Mouse (Mus musculus) stomach, embryonic 14.5 days (tissue): ENCODE results near the gene Prr7. TPM values are rescaled to one million over a fixed set of nuclear protein-coding genes. Genes with fewer than 3 reads are reported as not detected.

Experiments used
- ATAC-seq: fragments of 200-750 bp; cut with Nextera tagmentation; 2 replicates; pipeline ENCODE4 v1.8.0; 2017; ENCODE audit warnings: low read depth, moderate TSS enrichment; ENCODE audit not compliant: insufficient number of reproducible peaks, insufficient read depth, low FRiP score
- H3K27ac ChIP-seq: fragments of 300-500 bp; sonication (generic); 2 replicates; pipeline ENCODE4 v1.5.1; 2014; ENCODE audit warnings: mild to moderate bottlenecking, low read length, moderate library complexity, mixed read lengths
- H3K27me3 ChIP-seq: fragments of 300-500 bp; sonication (generic); 2 replicates; pipeline ENCODE4 v1.6.1; 2014; ENCODE audit warnings: low read length, control low read depth, mixed read lengths; ENCODE audit not compliant: control insufficient read depth, insufficient read depth
- H3K36me3 ChIP-seq: fragments of 300-500 bp; sonication (generic); 2 replicates; pipeline ENCODE4 v1.6.1; 2014; ENCODE audit warnings: mild to moderate bottlenecking, control low read depth, low read length, moderate library complexity, mixed read lengths; ENCODE audit not compliant: control insufficient read depth, insufficient read depth
- H3K4me1 ChIP-seq: fragments of 300-500 bp; sonication (generic); 2 replicates; pipeline ENCODE4 v1.6.1; 2014; ENCODE audit warnings: low read length, control low read depth, mixed read lengths; ENCODE audit not compliant: control insufficient read depth, insufficient read depth
- H3K4me2 ChIP-seq: fragments of 300-500 bp; sonication (generic); replicated peaks from 2 replicates; pipeline ENCODE4 v1.6.1; 2014; ENCODE audit warnings: low read depth, low read length, control low read depth
- H3K4me3 ChIP-seq: fragments of 300-500 bp; sonication (generic); 2 replicates; pipeline ENCODE4 v1.5.1; 2014; ENCODE audit warnings: low read depth, low read length, control low read depth
- H3K9ac ChIP-seq: fragments of 300-500 bp; sonication (generic); replicated peaks from 2 replicates; pipeline ENCODE4 v1.6.1; 2014; ENCODE audit warnings: low read depth, mild to moderate bottlenecking, control low read depth, low read length, moderate library complexity, mixed read lengths
- H3K9me3 ChIP-seq: fragments of 300-500 bp; sonication (generic); 2 replicates; pipeline ENCODE4 v1.6.1; 2016; ENCODE audit warnings: low read depth, low read length, control low read depth; ENCODE audit not compliant: control insufficient read depth
- WGBS: fragments of 180-500 bp; shearing (Covaris S2); extraction: QIAGEN DNeasy Blood & Tissue Kit; methylation state at CpG from one replicate; pipeline ENCODE4 v1.1.7; 2014; 5-methylcytosine and 5-hydroxymethylcytosine counted together
- polyA plus RNA-seq: library from polyadenylated mRNA; unstranded; fragments of >200 nt; fragmentation: Nextera tagmentation; extraction: Ambion mirVana; gene quantifications from 2 replicates; pipeline ENCODE4 v1.2.1, GENCODE M21; 2014

Gene Prr7
- polyA plus RNA-seq, 1 experiment from 2014 or later = 1.4 TPM

GRCm38 (mm10) chr13:55510668-55511491, 46.8 kb downstream of the Prr7 start:
- Histone ChIP-seq H3K4me1 (peaks cover 29% of the 10 kb centered on the region), H3K36me3 (peaks cover 39% of the 10 kb centered on the region), H3K9me3 (no peaks in the 10 kb centered on the region), H3K27me3 (no peaks in the 10 kb centered on the region), H3K27ac (peak overlapping the region; percentile 92), H3K9ac (no peak overlapping the region; the same call in 1 of the 2 replicates), H3K4me2 (peak overlapping the region; percentile 86), H3K4me3 (peak overlapping the region; percentile 91)
- WGBS = 1% methylated on average over 6 of the region's 6 CpGs
- peak; percentile 84 for ATAC-seq

DNA sequence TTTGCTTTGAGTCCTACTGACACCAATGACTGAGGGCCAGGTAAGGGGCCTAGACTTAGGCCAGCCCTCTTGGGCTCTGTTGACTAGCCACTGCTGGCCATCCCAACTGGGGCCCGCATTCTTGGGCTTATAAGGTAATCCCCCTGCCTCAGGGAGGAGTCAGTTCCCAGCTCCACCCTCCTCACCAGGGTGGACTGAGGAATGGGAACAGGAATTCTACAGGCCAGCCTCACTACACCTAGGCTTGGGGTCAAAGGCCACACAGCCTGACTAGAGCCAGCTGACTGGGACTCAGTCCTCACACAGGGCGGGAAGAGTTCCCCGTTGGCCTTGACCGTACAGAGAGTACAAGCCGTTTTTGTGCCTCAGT, 47.4 kb downstream of the Prr7 start:
- H3K9ac ChIP-seq = no peak overlapping the region
- 21% methylated on average over 5 of the region's 5 CpGs for WGBS
- peaks cover 33% of the 10 kb centered on the region for H3K36me3 ChIP-seq
- H3K27ac ChIP-seq = peak overlapping the region; percentile 92
- ATAC-seq = no peak; the same call in 1 of the 2 replicates
- H3K4me3 ChIP-seq = peak overlapping the region; percentile 91
- H3K27me3 ChIP-seq = no peaks in the 10 kb centered on the region
- no peaks in the 10 kb centered on the region for H3K9me3 ChIP-seq
- H3K4me1 ChIP-seq = peaks cover 29% of the 10 kb centered on the region
- H3K4me2 ChIP-seq = peak overlapping the region; percentile 86

DNA sequence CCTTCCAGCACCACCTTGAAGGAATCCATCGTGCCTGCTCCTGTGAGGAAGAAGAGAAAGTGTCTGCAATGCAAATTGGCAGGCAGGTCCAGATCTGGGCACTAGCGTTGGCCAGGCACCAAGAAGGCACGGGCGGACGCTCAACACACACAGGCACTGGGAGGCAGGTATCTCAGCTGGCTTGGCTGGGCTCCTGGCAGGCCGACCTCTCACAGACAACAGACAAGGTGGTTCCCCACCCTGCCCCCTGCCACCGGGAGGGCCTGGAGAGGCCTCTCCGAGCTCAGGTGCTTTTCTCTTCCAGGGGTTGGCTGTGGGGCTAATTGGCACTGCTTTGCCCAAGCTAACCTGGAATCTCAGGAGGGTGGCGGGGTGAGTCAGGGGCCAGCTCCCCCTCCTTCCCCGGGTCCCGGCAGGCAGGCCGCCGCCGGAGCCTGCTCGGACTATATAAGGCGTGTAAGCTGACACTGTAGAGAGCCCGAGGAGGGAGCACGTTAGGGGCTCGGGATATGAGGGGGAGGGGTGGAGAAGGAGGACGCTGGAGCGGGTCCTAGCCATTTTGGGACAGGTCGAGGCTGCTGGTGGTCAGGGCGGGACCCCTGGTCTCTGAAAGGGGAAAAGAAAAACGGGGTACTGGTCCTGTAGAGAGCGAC, 48.4 kb downstream of the Prr7 start:
- WGBS = 1% methylated on average over 25 of the region's 25 CpGs
- Histone ChIP-seq H3K27me3 (no peaks in the 10 kb centered on the region), H3K36me3 (peaks cover 25% of the 10 kb centered on the region), H3K9ac (peak overlapping the region; percentile 84), H3K9me3 (no peaks in the 10 kb centered on the region), H3K4me3 (peak overlapping the region; percentile 91), H3K27ac (peak overlapping the region; percentile 92), H3K4me1 (peaks cover 29% of the 10 kb centered on the region), H3K4me2 (peak overlapping the region; percentile 86)
- ATAC-seq = peak; percentile 39; the same call in 1 of the 2 replicates

- Histone ChIP-seq H3K9ac (peak within 1 kb of the TSS; percentile 84), H3K27me3 (no peaks in the 10 kb centered on the region), H3K4me3 (peak within 1 kb of the TSS; percentile 91), H3K27ac (peak within 1 kb of the TSS; percentile 92), H3K9me3 (no peaks in the 10 kb centered on the region), H3K4me1 (peaks cover 29% of the 10 kb centered on the region), H3K36me3 (peaks cover 19% of the 10 kb centered on the region), H3K4me2 (peak within 1 kb of the TSS; percentile 86)
- ATAC-seq = peak; percentile 59
- WGBS = under 1% methylated on average over 55 of the region's 55 CpGs
Measured at GRCm38 (mm10) chr13:55513111-55513748, 49.2 kb downstream of the Prr7 start, which contains the start of gene Pdlim7. Gene Pdlim7 (minus strand): TSS chr13:55513676.

- Histone ChIP-seq H3K36me3 (peaks cover 13% of the 10 kb centered on the region), H3K27ac (no peak overlapping the region), H3K9me3 (no peaks in the 10 kb centered on the region), H3K4me1 (peaks cover 29% of the 10 kb centered on the region), H3K4me2 (peak overlapping the region; percentile 86), H3K27me3 (no peaks in the 10 kb centered on the region), H3K4me3 (peak overlapping the region; percentile 91), H3K9ac (peak overlapping the region; percentile 84; the same call in 1 of the 2 replicates)
- ATAC-seq = no peak
- WGBS = 35% methylated on average over 9 of the region's 9 CpGs
Measured at GRCm38 (mm10) chr13:55513828-55514227, 49.8 kb downstream of the Prr7 start.

- Histone ChIP-seq H3K27ac (no peak overlapping the region), H3K36me3 (no peaks in the 10 kb centered on the region), H3K4me3 (no peak overlapping the region), H3K27me3 (no peaks in the 10 kb centered on the region), H3K4me1 (peaks cover 6% of the 10 kb centered on the region), H3K9ac (no peak overlapping the region), H3K4me2 (no peak overlapping the region), H3K9me3 (no peaks in the 10 kb centered on the region)
- ATAC-seq = no peak
- 4% methylated on average over 5 of the region's 5 CpGs for WGBS
Measured at GRCm38 (mm10) chr13:55516955-55517354, 52.9 kb downstream of the Prr7 start.

- WGBS = 73% methylated on average over 4 of the region's 4 CpGs
- no peak overlapping the region for H3K4me3 ChIP-seq
- no peak overlapping the region for H3K27ac ChIP-seq
- H3K36me3 ChIP-seq = no peaks in the 10 kb centered on the region
- no peak overlapping the region for H3K4me2 ChIP-seq
- no peak for ATAC-seq
- no peaks in the 10 kb centered on the region for H3K4me1 ChIP-seq
- no peaks in the 10 kb centered on the region for H3K9me3 ChIP-seq
- no peak overlapping the region for H3K9ac ChIP-seq
- no peaks in the 10 kb centered on the region for H3K27me3 ChIP-seq
Measured at GRCm38 (mm10) chr13:55519606-55520005, 55.5 kb downstream of the Prr7 start.

- ATAC-seq = no peak
- 63% methylated on average over 8 of the region's 8 CpGs for WGBS
- no peaks in the 10 kb centered on the region for H3K36me3 ChIP-seq
- no peak overlapping the region for H3K4me2 ChIP-seq
- no peaks in the 10 kb centered on the region for H3K9me3 ChIP-seq
- H3K27ac ChIP-seq = no peak overlapping the region
- no peaks in the 10 kb centered on the region for H3K27me3 ChIP-seq
- H3K4me1 ChIP-seq = no peaks in the 10 kb centered on the region
- no peak overlapping the region for H3K9ac ChIP-seq
- H3K4me3 ChIP-seq = no peak overlapping the region
Measured at GRCm38 (mm10) chr13:55522730-55523129, 58.7 kb downstream of the Prr7 start.
